Mouse (Mus musculus): Measurements from ENCODE around the gene B4galnt1.

B4galnt1 gene

GRCm38 (mm10) chr10:127211414-127211854 is 46.4 kb downstream of the B4galnt1 start, which contains the start of gene Pip4k2c:
Pip4k2c (minus strand) TSS chr10:127211585.
- DNase-seq (ENCODE audit: low spot score) = peak; percentile 90

- no peak for DNase-seq (ENCODE audit: low spot score)
Measured at GRCm38 (mm10) chr10:127213272-127213671, 48.2 kb downstream of the B4galnt1 start.

GRCm38 (mm10) chr10:127213704-127214421 is 48.8 kb downstream of the B4galnt1 start:
- no peak for DNase-seq (ENCODE audit: low spot score)

- no peak for DNase-seq (ENCODE audit: low spot score)
Measured at GRCm38 (mm10) chr10:127214422-127214803, 49.4 kb downstream of the B4galnt1 start.

- DNase-seq (ENCODE audit: low spot score) = no peak
Measured at GRCm38 (mm10) chr10:127216456-127216855, 51.4 kb downstream of the B4galnt1 start.

- DNase-seq (ENCODE audit: low spot score) = no peak
Measured at GRCm38 (mm10) chr10:127217177-127217576, 52.2 kb downstream of the B4galnt1 start.

GRCm38 (mm10) chr10:127218339-127218738 is 53.3 kb downstream of the B4galnt1 start:
- DNase-seq (ENCODE audit: low spot score) = no peak
